Mouse (Mus musculus) embryonic stem cell, embryonic (primary cell): ENCODE results near the gene Gm17655.
"Not testable (repeated sequence)": the region's sequence is repeated elsewhere in the genome, so short reads cannot be mapped to it uniquely, and the experiment has no call there.

Experiments
- CTCF ChIA-PET, 4 experiments: fragments of 300-600 bp in 2 of 4; fragments of 350-600 bp in 2 of 4; sonication (Branson Sonifier 250); formaldehyde crosslinking; loops; one replicate each; lab custom pipeline; 2022; ENCODE audit warnings: inconsistent platforms in 2 of 4; lab: Charles Lee
- POLR2A ChIA-PET, 4 experiments: fragments of 300-600 bp in 2 of 4; fragments of 350-600 bp in 2 of 4; sonication (Branson Sonifier 250); formaldehyde crosslinking; loops; one replicate each; lab custom pipeline; 2022; ENCODE audit warnings: antibody characterized with exemption in 4 of 4, inconsistent platforms in 1 of 4; lab: Charles Lee

Gene Gm17655

GRCm38 (mm10) chr5:110099656-110100580 lies 27.6 kb upstream of the Gm17655 start, which contains the start of gene Plcxd1:
Gene Plcxd1, plus strand, starts transcription at chr5:110099969.
- POLR2A ChIA-PET: interaction anchor here in 3 of 4 experiments (0.6 to 6.5 kb wide), 30 partner anchors 7 to 541 kb away, joined by 3 to 54 read pairs (median 4); partner anchors contain the start of genes Gtpbp6 (in 2 of the 3), Ankle2 (in 1 of the 3), Chfr (in 1 of the 3) and Crlf2 (in 1 of the 3)
- CTCF ChIA-PET: interaction anchor here in 2 of 4 experiments (0.6 to 1.2 kb wide), 3 partner anchors 8 to 236 kb away, joined by 3 to 4 read pairs (median 4); partner anchors contain the start of gene Gtpbp6 (in 1 of the 2)

DNA sequence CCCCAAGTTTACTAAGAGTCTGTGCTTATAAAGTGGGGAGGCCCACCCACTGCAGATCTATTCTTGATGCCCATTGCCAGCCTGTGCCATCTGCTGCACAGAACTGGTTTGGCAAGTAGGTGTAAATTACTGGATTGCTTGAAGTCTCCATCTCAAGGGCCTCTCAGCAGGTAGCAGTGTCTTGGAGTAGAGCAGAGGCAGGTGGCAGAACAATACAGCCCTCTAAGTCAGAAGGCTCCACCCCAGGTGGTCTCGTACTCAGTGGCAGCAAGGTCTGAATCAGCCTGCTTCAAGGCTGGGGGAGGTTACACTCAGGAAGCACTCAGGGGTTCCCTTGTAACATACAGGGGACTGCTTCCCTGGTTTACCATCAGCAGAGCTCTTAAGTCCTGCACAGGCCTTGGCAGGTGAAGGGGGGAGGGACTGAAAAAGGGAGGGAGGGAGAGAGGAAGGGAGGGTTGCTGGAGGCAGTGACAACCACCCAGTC lies 26.7 kb upstream of the Gm17655 start:
- CTCF ChIA-PET: interaction anchor here in 2 of 4 experiments (1.0 to 1.2 kb wide), 2 partner anchors 12 to 237 kb away, joined by 3 to 4 read pairs; no protein-coding TSS in a partner anchor
- POLR2A ChIA-PET: interaction anchor here in 3 of 4 experiments (0.6 to 6.5 kb wide), 23 partner anchors 8 to 540 kb away, joined by 3 to 54 read pairs (median 5); partner anchors contain the start of genes Gtpbp6 (in 2 of the 3), Chfr (in 1 of the 3), Crlf2 (in 1 of the 3) and Pxmp2 (in 1 of the 3)

- POLR2A ChIA-PET: interaction anchor here in 3 of 4 experiments (0.6 to 5.5 kb wide), 41 partner anchors 9 to 542 kb away, joined by 3 to 52 read pairs (median 5); partner anchors contain the start of genes Chfr (in 2 of the 3), Gtpbp6 (in 2 of the 3), Ankle2 (in 1 of the 3) and Crlf2 (in 1 of the 3)
Measured at GRCm38 (mm10) chr5:110094847-110095213, 22.5 kb upstream of the Gm17655 start.

GRCm38 (mm10) chr5:110094030-110094846 lies 21.9 kb upstream of the Gm17655 start, which contains the start of gene Gm35315:
Gene Gm35315, minus strand, starts transcription at chr5:110094420.
- CTCF ChIA-PET: interaction anchor here in 2 of 4 experiments (0.7 kb wide), 2 partner anchors 8 to 122 kb away, joined by 3 to 5 read pairs; no protein-coding TSS in a partner anchor

More at GRCm38 (mm10) chr5:110094847-110095213, 22.5 kb upstream of the Gm17655 start:
- CTCF ChIA-PET: interaction anchor here in 1 of 4 experiments (0.7 kb wide), 1 partner anchor 8 kb away, joined by 3 read pairs; no protein-coding TSS in a partner anchor

GRCm38 (mm10) chr5:110091546-110091945 lies 19.2 kb upstream of the Gm17655 start:
- POLR2A ChIA-PET: interaction anchor here in 3 of 4 experiments (0.7 to 5.5 kb wide), 6 partner anchors 8 to 194 kb away, joined by 3 to 52 read pairs (median 4); partner anchors contain the start of genes Gtpbp6 (in 1 of the 3), Pole (in 1 of the 3) and Pxmp2 (in 1 of the 3)
- CTCF ChIA-PET: no interaction called here

More at GRCm38 (mm10) chr5:110094030-110094846, 21.9 kb upstream of the Gm17655 start, which contains the start of gene Gm35315:
- POLR2A ChIA-PET: interaction anchor here in 3 of 4 experiments (0.5 to 5.5 kb wide), 52 partner anchors 8 to 927 kb away, joined by 3 to 52 read pairs (median 4); partner anchors contain the start of genes Ankle2 (in 2 of the 3), Chfr (in 2 of the 3), Gtpbp6 (in 2 of the 3) and Crlf2 (in 1 of the 3)

DNA sequence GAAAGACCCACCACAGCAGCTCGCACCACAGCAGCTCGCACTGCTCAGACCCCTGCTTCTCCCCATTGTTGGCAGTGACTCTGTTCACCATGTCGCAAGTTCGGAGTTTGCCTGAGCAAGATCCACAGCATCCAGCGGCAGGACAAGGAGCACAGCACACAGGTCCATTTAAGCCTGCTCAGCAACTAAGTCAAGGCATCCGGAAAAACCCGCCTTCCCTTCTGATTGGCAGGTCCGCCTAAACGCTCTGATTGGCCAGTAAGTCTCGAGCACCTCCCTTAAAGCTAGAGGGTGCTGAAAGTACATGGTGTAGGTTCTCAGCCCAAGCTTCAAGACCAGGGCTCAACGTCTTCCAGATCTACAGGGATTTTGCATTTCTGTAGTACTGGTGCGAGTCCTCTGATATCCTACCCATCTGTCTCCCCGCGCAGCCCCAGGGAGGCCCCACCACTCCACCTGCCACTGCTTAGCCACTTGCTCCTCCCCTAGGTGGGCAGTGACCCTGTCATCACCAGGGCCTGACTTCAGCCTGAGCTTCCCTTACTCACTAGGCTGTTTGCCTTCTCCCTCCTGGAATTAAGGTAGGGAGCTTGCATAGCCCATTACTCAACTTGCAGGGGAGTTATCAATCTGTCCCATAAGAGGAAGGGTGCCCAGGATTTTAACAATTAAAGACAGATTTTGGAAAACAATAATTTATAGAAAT lies 14.0 kb upstream of the Gm17655 start:
- CTCF ChIA-PET: interaction anchor here in 3 of 4 experiments (0.6 to 1.5 kb wide), 4 partner anchors 8 to 198 kb away, joined by 3 to 8 read pairs (median 3); partner anchors contain the start of genes Gm35315 (in 1 of the 3) and Plcxd1 (in 1 of the 3)
- POLR2A ChIA-PET: interaction anchor here in 3 of 4 experiments (0.6 to 5.7 kb wide), 30 partner anchors 8 to 530 kb away, joined by 3 to 54 read pairs (median 6); partner anchors contain the start of genes Gm35315 (in 3 of the 3), Plcxd1 (in 3 of the 3), Crlf2 (in 2 of the 3) and Zfp932 (in 2 of the 3)

GRCm38 (mm10) chr5:110082961-110083360 lies 10.6 kb upstream of the Gm17655 start:
- CTCF ChIA-PET: interaction anchor here in 1 of 4 experiments (0.7 kb wide), 2 partner anchors 10 to 203 kb away, joined by 4 to 5 read pairs; partner anchors contain the start of genes Pole and Pxmp2
- POLR2A ChIA-PET: interaction anchor here in 3 of 4 experiments (0.5 to 3.0 kb wide), 28 partner anchors 9 to 203 kb away, joined by 3 to 52 read pairs (median 6); partner anchors contain the start of genes Gm35315 (in 3 of the 3), Plcxd1 (in 2 of the 3), Zfp605 (in 2 of the 3) and Chfr (in 1 of the 3)

DNA sequence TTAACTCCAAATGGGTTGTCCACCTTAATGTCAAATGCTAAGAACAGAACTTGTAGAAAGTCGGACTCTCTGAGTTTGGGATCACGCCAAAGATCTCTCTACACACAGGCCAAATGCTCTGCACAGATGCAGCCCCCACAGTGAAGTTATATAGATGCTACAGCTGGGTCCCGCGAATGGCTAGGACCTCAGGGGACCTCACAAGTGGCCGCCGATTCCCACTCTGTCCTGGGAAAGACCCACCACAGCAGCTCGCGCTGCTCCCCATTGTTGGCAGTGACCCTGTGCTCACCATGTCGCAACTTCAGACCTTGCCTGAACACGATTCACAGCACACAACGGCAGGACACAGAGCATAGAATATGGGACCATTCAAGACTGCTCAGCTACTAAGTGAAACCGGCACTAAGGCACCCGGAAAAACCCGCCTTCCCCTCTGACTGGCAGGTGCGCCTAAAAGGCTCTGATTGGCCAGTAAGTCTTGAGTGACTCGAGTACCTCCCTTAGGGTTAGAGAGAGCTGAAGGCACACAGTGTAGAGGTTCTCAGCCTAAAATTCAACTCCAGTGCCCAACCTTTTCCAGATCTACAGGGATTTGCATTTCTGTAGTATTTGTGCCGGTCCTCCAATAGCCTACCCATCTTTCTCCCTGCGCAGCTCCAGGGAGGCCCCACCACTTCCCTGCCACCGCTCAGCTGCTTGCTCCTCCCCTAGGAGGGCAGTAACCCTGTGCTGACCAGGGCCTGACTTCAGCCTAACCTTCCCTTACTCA lies 14.5 kb downstream of the Gm17655 start:
- ChIA-PET POLR2A (interaction anchor here in 3 of 4 experiments (0.6 to 2.2 kb wide), 39 partner anchors 12 to 713 kb away, joined by 3 to 20 read pairs (median 5); partner anchors contain the start of genes Gm35315 (in 3 of the 3), Zfp932 (in 2 of the 3), Ankle2 (in 1 of the 3) and Chfr (in 1 of the 3)), CTCF (interaction anchor here in 2 of 4 experiments (0.5 to 0.9 kb wide), 3 partner anchors 77 to 227 kb away, joined by 3 read pairs; no protein-coding TSS in a partner anchor)

GRCm38 (mm10) chr5:110023694-110024427 lies 48.5 kb downstream of the Gm17655 start:
- CTCF ChIA-PET, POLR2A ChIA-PET: not testable (repeated sequence)

DNA sequence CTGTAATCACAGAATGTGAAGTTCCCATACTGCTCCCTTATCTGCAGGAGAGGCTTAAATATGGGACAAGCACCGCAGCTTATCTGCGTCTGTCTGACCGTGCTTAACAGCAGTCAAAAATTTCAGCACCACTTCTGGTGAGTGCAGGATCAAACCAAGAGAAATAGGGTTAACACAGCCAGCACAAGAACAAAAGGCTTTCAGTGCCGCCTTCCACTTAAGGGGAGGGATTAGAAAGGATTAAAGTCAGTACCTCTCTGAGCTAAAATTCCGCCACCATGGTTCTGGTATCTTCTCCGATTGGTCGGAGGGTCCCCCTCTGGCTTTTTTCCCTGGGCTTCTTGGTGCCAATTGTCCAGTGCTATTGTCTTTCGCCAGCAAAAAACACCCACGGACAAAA lies 49.0 kb downstream of the Gm17655 start:
- ChIA-PET CTCF (no interaction called here), POLR2A (no interaction called here)

DNA sequence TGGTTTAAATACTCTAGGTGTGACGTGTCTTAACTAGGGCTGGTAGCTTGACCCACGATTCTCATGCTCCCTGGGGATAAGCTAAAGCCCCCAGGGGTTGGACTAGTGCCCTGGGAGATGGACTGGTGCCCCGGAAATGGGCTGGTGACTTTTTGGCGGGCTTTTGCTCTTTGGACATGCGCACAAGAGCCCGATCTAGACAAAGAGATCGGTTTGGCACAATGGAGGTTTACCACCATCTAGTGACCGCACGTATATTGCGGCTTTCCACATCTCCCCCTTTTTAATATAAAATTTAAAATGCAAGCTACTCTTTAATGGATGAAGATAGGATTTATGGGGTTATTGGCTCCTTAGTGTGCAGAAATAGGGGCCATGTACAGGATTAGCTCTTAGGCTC lies 56.5 kb downstream of the Gm17655 start:
- POLR2A ChIA-PET: not testable (repeated sequence)
- CTCF ChIA-PET: interaction anchor here in 1 of 4 experiments (0.7 to 1.1 kb wide), 2 partner anchors 413 to 424 kb away, joined by 3 to 4 read pairs; no protein-coding TSS in a partner anchor
